Mouse (Mus musculus): ENCODE data around the gene Glod4.
"Not testable (repeated sequence)": the region's sequence is repeated elsewhere in the genome, so short reads cannot be mapped to it uniquely, and the experiment has no call there.

Gene Glod4

GRCm38 (mm10) chr11:76257386-76257785 lies 13.9 kb upstream of the Glod4 start:
- DNase-seq (ENCODE audit: low spot score in 2 of 2): no peak

GRCm38 (mm10) chr11:76256129-76256528 lies 12.6 kb upstream of the Glod4 start:
- no peak for DNase-seq (ENCODE audit: low spot score in 2 of 2)

GRCm38 (mm10) chr11:76255431-76256001 lies 12.0 kb upstream of the Glod4 start:
- no peak for DNase-seq (ENCODE audit: low spot score in 2 of 2)

GRCm38 (mm10) chr11:76253918-76254264 lies 10.4 kb upstream of the Glod4 start:
- no peak for DNase-seq (ENCODE audit: low spot score in 2 of 2)

GRCm38 (mm10) chr11:76253145-76253917 lies 9.8 kb upstream of the Glod4 start:
- DNase-seq (ENCODE audit: low spot score in 2 of 2): peak; percentile 81 to 82

GRCm38 (mm10) chr11:76252036-76252435 lies 8.5 kb upstream of the Glod4 start:
- no peak for DNase-seq (ENCODE audit: low spot score in 2 of 2)

GRCm38 (mm10) chr11:76247239-76247638 lies 3.7 kb upstream of the Glod4 start:
- no peak for DNase-seq (ENCODE audit: low spot score in 2 of 2)

GRCm38 (mm10) chr11:76246439-76246838 lies 2.9 kb upstream of the Glod4 start:
- no peak for DNase-seq (ENCODE audit: low spot score in 2 of 2)

GRCm38 (mm10) chr11:76243811-76244546 lies 454 bp upstream of the Glod4 start:
- DNase-seq (ENCODE audit: low spot score in 2 of 2): no peak

- no peak for DNase-seq (ENCODE audit: low spot score in 2 of 2)
Measured at GRCm38 (mm10) chr11:76239750-76240149, 3.8 kb downstream of the Glod4 start.

- no peak for DNase-seq (ENCODE audit: low spot score in 2 of 2)
Measured at GRCm38 (mm10) chr11:76236136-76236535, 7.4 kb downstream of the Glod4 start.

GRCm38 (mm10) chr11:76225051-76225450 lies 18.5 kb downstream of the Glod4 start:
- no peak for DNase-seq (ENCODE audit: low spot score in 2 of 2)

- DNase-seq (ENCODE audit: low spot score in 2 of 2): no peak
Measured at GRCm38 (mm10) chr11:76224631-76225030, 18.9 kb downstream of the Glod4 start.

- peak; percentile 90 to 96 for DNase-seq (ENCODE audit: low spot score in 2 of 2)
Measured at GRCm38 (mm10) chr11:76217390-76217800, 26.1 kb downstream of the Glod4 start, which contains the start of the genes Dbil5 and Gemin4. Gene Dbil5 (plus strand): TSS chr11:76217608. Gene Gemin4 (minus strand): TSS chr11:76217664.

- DNase-seq (ENCODE audit: low spot score in 2 of 2): peak in 1 of 2 experiments; percentile 20
Measured at GRCm38 (mm10) chr11:76216681-76217389, 26.7 kb downstream of the Glod4 start.

GRCm38 (mm10) chr11:76216049-76216540 lies 27.4 kb downstream of the Glod4 start:
- DNase-seq (ENCODE audit: low spot score in 2 of 2): no peak

- no peak for DNase-seq (ENCODE audit: low spot score in 2 of 2)
Measured at GRCm38 (mm10) chr11:76215011-76215410, 28.5 kb downstream of the Glod4 start.

GRCm38 (mm10) chr11:76213841-76214240 lies 29.7 kb downstream of the Glod4 start:
- DNase-seq (ENCODE audit: low spot score in 2 of 2): no peak

GRCm38 (mm10) chr11:76211595-76211994 lies 31.9 kb downstream of the Glod4 start:
- DNase-seq (ENCODE audit: low spot score in 2 of 2): not testable (repeated sequence)

GRCm38 (mm10) chr11:76210228-76210985 lies 33.1 kb downstream of the Glod4 start:
- DNase-seq (ENCODE audit: low spot score in 2 of 2): no peak

GRCm38 (mm10) chr11:76206793-76207192 lies 36.7 kb downstream of the Glod4 start:
- no peak for DNase-seq (ENCODE audit: low spot score in 2 of 2)
